Mouse (Mus musculus) C2C12 (cell line): ENCODE data around the gene Plcg1.

Experiments used
- CEBPB ChIP-seq: IDR thresholded peaks from one replicate; pipeline ENCODE4 v1.6.1; 2011; ENCODE audit warnings: low read depth, mild to moderate bottlenecking, control low read depth, moderate library complexity
- CTCF ChIP-seq: IDR thresholded peaks from one replicate; pipeline ENCODE4 v1.5.1; 2011; ENCODE audit not compliant: control insufficient read depth, insufficient read depth, insufficient read length
- MAX ChIP-seq: IDR thresholded peaks from one replicate; pipeline ENCODE4 v1.6.1; 2011; ENCODE audit warnings: mild to moderate bottlenecking, control low read depth
- MYOD1 ChIP-seq: IDR thresholded peaks from one replicate; pipeline ENCODE4 v1.6.1; 2011; ENCODE audit warnings: low read depth; ENCODE audit not compliant: control insufficient read depth, insufficient read length
- MYOG ChIP-seq: IDR thresholded peaks from one replicate; pipeline ENCODE4 v1.6.1; 2011; ENCODE audit not compliant: control insufficient read depth, insufficient read length; ENCODE audit errors: extremely low read depth
- USF1 ChIP-seq: IDR thresholded peaks from one replicate; pipeline ENCODE4 v1.6.1; 2011; ENCODE audit warnings: low read depth, mild to moderate bottlenecking, control low read depth, moderate library complexity

DNA sequence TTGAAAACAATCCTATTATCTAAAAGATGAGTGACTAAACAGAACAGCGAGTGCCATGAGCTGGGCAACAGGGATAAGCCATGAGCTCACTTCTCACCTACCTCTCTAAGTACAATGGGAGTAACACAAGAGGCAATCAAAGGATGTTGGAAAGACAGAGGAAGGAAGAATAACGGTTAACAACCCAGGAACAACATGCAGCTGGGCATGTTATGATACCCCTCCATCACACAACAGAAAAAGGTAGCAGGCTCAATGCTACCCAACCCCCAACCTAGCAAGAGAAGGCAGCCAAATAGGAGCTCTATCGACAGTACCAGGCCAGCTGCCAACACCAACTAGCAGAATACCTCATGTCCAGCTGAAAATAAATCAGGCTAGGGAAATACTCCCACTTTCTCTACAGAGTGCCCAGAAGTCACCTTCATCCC, 75.0 kb downstream of the Plcg1 start:
- no peak for TF ChIP-seq CTCF
- TF ChIP-seq MAX: no peak
- TF ChIP-seq MYOD1: no peak
- TF ChIP-seq USF1: no peak
- no peak for TF ChIP-seq MYOG
- no peak for TF ChIP-seq CEBPB
